Mouse (Mus musculus): ENCODE measurements around the gene Rnf2.

The Rnf2 gene

GRCm38 (mm10) chr1:151500531-151501361 is at the start of gene Rnf2:
Rnf2 (minus strand) TSS chr1:151500955.
- DNase-seq, result peak; percentile 89

- DNase-seq, result no peak
Measured at GRCm38 (mm10) chr1:151549794-151550193, 49.0 kb upstream of the Rnf2 start.

GRCm38 (mm10) chr1:151548896-151549610 is 48.3 kb upstream of the Rnf2 start:
- DNase-seq, result no peak

- DNase-seq, result no peak
Measured at GRCm38 (mm10) chr1:151545571-151545970, 44.8 kb upstream of the Rnf2 start.

- no peak for DNase-seq
Measured at GRCm38 (mm10) chr1:151544581-151544980, 43.8 kb upstream of the Rnf2 start.

- DNase-seq, result no peak
Measured at GRCm38 (mm10) chr1:151543796-151544477, 43.2 kb upstream of the Rnf2 start.

- no peak for DNase-seq
Measured at GRCm38 (mm10) chr1:151526701-151527100, 25.9 kb upstream of the Rnf2 start.

- no peak for DNase-seq
Measured at GRCm38 (mm10) chr1:151517571-151518250, 17.0 kb upstream of the Rnf2 start.

GRCm38 (mm10) chr1:151516871-151517270 is 16.1 kb upstream of the Rnf2 start:
- DNase-seq, result no peak

- no peak for DNase-seq
Measured at GRCm38 (mm10) chr1:151515733-151516132, 15.0 kb upstream of the Rnf2 start.

- DNase-seq, result no peak
Measured at GRCm38 (mm10) chr1:151514119-151514518, 13.4 kb upstream of the Rnf2 start.

- DNase-seq, result no peak
Measured at GRCm38 (mm10) chr1:151510811-151511210, 10.1 kb upstream of the Rnf2 start.

GRCm38 (mm10) chr1:151499815-151500501 is 797 bp downstream of the Rnf2 start:
- peak; percentile 63 for DNase-seq

- DNase-seq, result no peak
Measured at GRCm38 (mm10) chr1:151498381-151498780, 2.4 kb downstream of the Rnf2 start.

GRCm38 (mm10) chr1:151497942-151498341 is 2.8 kb downstream of the Rnf2 start:
- DNase-seq, result no peak

- no peak for DNase-seq
Measured at GRCm38 (mm10) chr1:151497028-151497427, 3.7 kb downstream of the Rnf2 start.

- DNase-seq, result no peak
Measured at GRCm38 (mm10) chr1:151495635-151496285, 5.0 kb downstream of the Rnf2 start.

- DNase-seq, result peak; percentile 15
Measured at GRCm38 (mm10) chr1:151494711-151495110, 6.0 kb downstream of the Rnf2 start.

GRCm38 (mm10) chr1:151493826-151494225 is 6.9 kb downstream of the Rnf2 start:
- DNase-seq, result no peak

GRCm38 (mm10) chr1:151492419-151492818 is 8.3 kb downstream of the Rnf2 start:
- no peak for DNase-seq

- DNase-seq, result no peak
Measured at GRCm38 (mm10) chr1:151489806-151490205, 10.9 kb downstream of the Rnf2 start.

- DNase-seq, result no peak
Measured at GRCm38 (mm10) chr1:151484754-151485153, 16.0 kb downstream of the Rnf2 start.

Data from cerebellum, adult 11-12 months (tissue).